Mouse (Mus musculus) liver, embryonic 14.5 days (tissue): ENCODE measurements at regions not wholly inside any gene's neighbourhood (a gene's known extent, or its start where the extent isn't known, plus 50 kb on each side); places are given as distances from the start of the nearest gene placed in this dataset.

ENCODE experiments used
- CTCF ChIP-seq: IDR thresholded peaks from 2 replicates; pipeline ENCODE4 v1.5.1; 2016; ENCODE audit warnings: antibody characterized with exemption, low read depth, control low read depth
- EP300 ChIP-seq: IDR thresholded peaks from 2 replicates; pipeline ENCODE4 v1.6.1; 2016; ENCODE audit warnings: antibody characterized with exemption, low read depth

DNA sequence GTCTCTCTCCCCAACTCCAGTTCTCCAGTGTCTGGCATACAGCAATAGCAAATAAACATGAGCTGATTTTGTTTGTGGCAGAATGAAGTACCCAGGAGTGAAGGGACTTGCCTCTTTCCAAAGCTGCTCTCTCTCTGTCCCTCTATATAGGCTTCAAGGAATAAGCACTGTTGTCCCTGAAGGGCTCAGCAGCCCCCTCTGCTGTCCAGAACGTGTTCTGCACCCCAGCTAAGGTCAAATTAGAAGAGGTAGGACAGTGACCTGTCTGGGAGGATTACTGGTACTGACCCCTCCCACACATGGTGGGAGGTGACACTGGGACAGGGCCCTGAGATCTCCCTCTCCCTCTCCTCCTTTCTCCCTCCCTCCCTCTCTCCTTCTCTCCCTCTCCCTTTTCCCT is 65.7 kb upstream of the Col1a1 start:
- peak; percentile 78 for TF ChIP-seq CTCF
- TF ChIP-seq EP300 = no peak
